Mouse (Mus musculus) small intestine, adult 2 months (tissue): ENCODE measurements at regions not wholly inside any gene's neighbourhood (a gene's known extent, or its start where the extent isn't known, plus 50 kb on each side); places are given as distances from the start of the nearest gene placed in this dataset.

Experiments used
- H3K27ac ChIP-seq: fragments of 200-500 bp; 2 replicates; pipeline ENCODE4 v1.5.1; 2012; ENCODE audit warnings: low read depth, low read length, control low read depth, inconsistent platforms; ENCODE audit not compliant: insufficient read depth
- H3K27me3 ChIP-seq: fragments of 200-500 bp; 2 replicates; pipeline ENCODE4 v1.6.1; 2012; ENCODE audit warnings: mild to moderate bottlenecking, moderate library complexity, low read length, inconsistent platforms; ENCODE audit not compliant: control insufficient read depth, insufficient read depth
- H3K36me3 ChIP-seq: fragments of 200-500 bp; 2 replicates; pipeline ENCODE4 v1.6.1; 2012; ENCODE audit warnings: mild to moderate bottlenecking, low read length, control low read depth, inconsistent platforms; ENCODE audit not compliant: control insufficient read depth, insufficient read depth
- H3K4me1 ChIP-seq: fragments of 200-500 bp; 2 replicates; pipeline ENCODE4 v1.6.1; 2012; ENCODE audit warnings: low read length, inconsistent platforms, mixed read lengths; ENCODE audit not compliant: control insufficient read depth, insufficient read depth, insufficient read length
- H3K4me3 ChIP-seq: fragments of 200-500 bp; 2 replicates; pipeline ENCODE4 v1.5.1; 2012; ENCODE audit warnings: low read depth, mild to moderate bottlenecking, control low read depth, inconsistent platforms, low read length, moderate library complexity
- CTCF ChIP-seq: fragments of 200-500 bp; IDR thresholded peaks from 2 replicates; pipeline ENCODE4 v1.5.1; 2012; ENCODE audit warnings: low read depth, mild to moderate bottlenecking, control low read depth, inconsistent platforms, low read length, moderate library complexity, mixed read lengths; ENCODE audit not compliant: insufficient replicate concordance, insufficient read length; ENCODE audit errors: extremely low read depth
- POLR2A ChIP-seq: fragments of 200-500 bp; IDR thresholded peaks from 2 replicates; pipeline ENCODE4 v1.6.1; 2012; ENCODE audit warnings: low read depth, mild to moderate bottlenecking, control low read depth, inconsistent platforms, low read length, moderate library complexity
- WGBS: fragments of 180-500 bp; shearing (Covaris S2); methylation state at CpG from one replicate; pipeline ENCODE4 v1.1.7; 2018; 5-methylcytosine and 5-hydroxymethylcytosine counted together

DNA sequence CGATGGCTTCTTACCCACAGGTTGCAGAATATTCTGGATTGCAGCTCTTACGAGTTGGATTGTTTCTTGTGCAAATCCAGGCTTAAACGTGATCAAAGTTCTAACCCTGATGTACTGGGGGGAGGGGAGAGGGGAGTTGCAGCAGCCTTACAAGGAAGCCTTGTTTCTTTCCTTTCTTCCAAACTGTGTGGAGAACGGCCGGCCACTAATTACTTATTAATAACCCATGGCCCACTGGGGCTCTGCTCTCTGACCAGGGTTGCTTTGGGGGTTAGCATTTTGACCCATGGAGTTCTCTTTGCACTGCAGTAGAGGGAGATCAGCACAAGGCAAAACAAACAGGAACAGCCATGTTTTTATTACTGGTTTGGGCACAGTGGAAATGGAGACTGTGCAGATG is 199.2 kb downstream of the Fam169b start:
- Histone ChIP-seq H3K27me3 (no peaks in the 10 kb centered on the region), H3K4me3 (no peak overlapping the region), H3K36me3 (no peaks in the 10 kb centered on the region), H3K4me1 (no peaks in the 10 kb centered on the region), H3K27ac (no peak overlapping the region)
- no peak for TF ChIP-seq POLR2A
- no peak for TF ChIP-seq CTCF
- WGBS, result 20% methylated on average over 5 of the region's 5 CpGs

DNA sequence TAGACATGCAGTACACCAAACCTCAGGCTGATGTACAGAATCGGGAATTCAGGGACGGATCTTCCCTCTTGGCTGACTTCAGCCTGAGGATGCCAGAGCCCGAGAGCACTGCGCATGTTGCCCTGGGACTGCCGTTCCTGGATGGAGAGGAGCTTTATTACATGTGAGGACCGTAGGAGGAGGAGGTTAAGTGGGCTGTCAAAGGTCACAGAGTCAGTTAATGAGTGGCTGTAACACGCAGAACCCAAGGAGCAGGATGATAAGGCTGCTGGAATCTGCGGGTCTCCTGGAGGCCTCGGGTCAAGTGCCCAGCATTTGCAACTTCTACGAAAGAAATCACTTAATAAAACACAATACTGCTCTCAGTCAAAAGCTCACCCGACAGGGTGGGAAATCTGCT is 197.3 kb downstream of the Fam169b start:
- no peak overlapping the region for H3K4me3 ChIP-seq
- H3K36me3 ChIP-seq, result no peaks in the 10 kb centered on the region
- TF ChIP-seq POLR2A, result no peak
- no peak for TF ChIP-seq CTCF
- no peaks in the 10 kb centered on the region for H3K4me1 ChIP-seq
- H3K27ac ChIP-seq, result no peak overlapping the region
- H3K27me3 ChIP-seq, result no peaks in the 10 kb centered on the region
- WGBS, result 40% methylated on average over 11 of the region's 11 CpGs

DNA sequence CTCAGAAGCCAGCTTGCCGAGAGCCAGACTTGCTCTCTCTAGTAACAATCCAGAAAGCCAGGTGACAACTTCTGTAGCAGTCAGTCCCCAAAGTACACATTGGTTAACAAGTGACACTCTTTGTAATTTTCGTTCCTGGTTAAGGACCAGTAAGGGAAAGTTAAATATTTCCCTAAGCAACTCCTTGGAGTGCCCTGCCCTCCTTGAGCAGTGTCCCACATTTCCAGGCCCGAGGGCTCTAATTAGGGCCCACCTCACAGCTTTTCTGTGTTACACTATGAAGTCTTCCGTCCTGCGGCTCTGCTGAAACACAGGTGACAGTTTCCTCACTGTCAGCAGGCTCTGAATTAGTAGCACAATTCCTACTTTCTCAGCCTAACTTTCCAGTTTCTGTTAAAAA is 194.9 kb downstream of the Fam169b start:
- WGBS, result 58% methylated on average over 5 of the region's 5 CpGs
- Histone ChIP-seq H3K36me3 (no peaks in the 10 kb centered on the region), H3K4me3 (no peak overlapping the region), H3K27ac (no peak overlapping the region), H3K4me1 (no peaks in the 10 kb centered on the region), H3K27me3 (no peaks in the 10 kb centered on the region)
- TF ChIP-seq CTCF (no peak), POLR2A (no peak)

DNA sequence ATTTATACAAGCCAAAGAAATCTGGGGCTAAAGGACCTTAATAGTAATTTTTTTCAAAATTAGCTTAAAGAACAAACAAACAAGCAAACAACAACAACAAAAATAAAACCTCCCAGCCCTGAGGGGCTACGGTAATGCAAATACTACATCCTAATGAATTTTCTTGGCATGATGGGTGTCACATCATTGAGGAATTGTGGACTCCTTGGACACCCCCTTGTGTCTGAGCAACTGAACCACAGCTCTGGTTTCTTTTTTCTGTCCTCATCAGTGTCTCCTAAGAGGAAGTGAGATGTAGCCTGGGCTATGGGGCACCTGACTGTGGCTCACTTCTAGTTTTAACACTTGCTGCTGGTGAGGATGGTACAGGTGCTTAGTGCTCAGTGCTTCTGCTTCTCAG is 184.2 kb downstream of the Fam169b start:
- 88% methylated on average over 1 of the region's 1 CpGs for WGBS
- no peaks in the 10 kb centered on the region for H3K4me1 ChIP-seq
- no peak for TF ChIP-seq POLR2A
- no peak for TF ChIP-seq CTCF
- no peak overlapping the region for H3K27ac ChIP-seq
- H3K27me3 ChIP-seq, result no peaks in the 10 kb centered on the region
- no peaks in the 10 kb centered on the region for H3K36me3 ChIP-seq
- no peak overlapping the region for H3K4me3 ChIP-seq

DNA sequence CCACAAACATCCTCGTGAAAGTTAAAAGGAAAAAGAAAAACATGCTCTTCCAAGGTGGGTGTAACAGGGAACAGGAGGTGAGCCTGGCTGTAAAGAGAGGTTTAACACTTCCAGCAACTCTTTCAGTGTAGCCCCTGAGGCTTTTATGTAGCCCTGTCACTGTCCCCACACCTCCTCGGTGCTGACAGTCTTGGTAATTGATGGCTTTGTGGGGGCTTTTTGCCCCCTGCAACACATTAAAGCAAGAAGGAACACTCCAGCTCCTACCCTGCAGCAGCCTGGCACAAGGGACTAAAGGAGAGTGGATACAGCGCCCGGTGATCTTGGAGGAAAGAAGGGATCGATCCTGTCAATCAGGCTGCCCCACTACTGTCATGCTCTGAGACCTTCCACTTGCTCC is 181.8 kb downstream of the Fam169b start:
- TF ChIP-seq CTCF (no peak), POLR2A (no peak)
- Histone ChIP-seq H3K27me3 (no peaks in the 10 kb centered on the region), H3K4me3 (no peak overlapping the region), H3K27ac (no peak overlapping the region), H3K36me3 (no peaks in the 10 kb centered on the region), H3K4me1 (no peaks in the 10 kb centered on the region)
- 48% methylated on average over 5 of the region's 5 CpGs for WGBS

DNA sequence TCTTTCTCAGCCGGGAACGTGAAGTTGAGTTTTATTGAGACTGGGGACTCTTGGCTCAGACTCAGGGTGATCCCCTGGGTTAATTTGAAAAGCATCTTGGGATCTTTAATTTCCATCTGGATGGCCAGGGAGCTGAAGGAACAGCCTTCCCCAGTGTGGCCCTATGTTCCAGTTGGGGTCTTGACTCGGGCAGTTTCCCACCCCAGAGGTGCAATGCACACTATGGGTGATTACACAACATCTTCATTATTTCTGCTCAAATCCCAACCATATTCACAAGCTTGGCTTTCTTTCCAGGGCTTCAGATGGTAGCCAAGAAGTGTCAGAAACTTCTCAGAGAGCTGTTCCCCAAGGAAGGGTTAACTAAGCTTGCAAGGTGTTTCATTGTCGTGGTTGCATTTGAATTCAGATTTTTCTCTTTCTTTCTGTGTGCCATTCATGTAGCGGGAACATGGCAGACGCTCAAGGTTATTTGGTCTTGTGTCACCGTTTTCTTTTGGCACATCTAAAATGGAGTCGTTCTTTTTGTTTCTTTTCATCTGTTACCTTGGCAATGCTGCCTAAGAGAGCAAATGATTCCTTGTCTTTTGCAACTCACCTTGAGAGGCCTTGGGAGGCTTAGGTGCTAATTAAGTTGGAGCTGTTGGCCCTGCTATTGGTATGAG is 179.5 kb downstream of the Fam169b start:
- no peak for TF ChIP-seq POLR2A
- H3K27ac ChIP-seq, result no peak overlapping the region
- H3K27me3 ChIP-seq, result no peaks in the 10 kb centered on the region
- WGBS, result 90% methylated on average over 8 of the region's 8 CpGs
- H3K4me1 ChIP-seq, result no peaks in the 10 kb centered on the region
- H3K4me3 ChIP-seq, result no peak overlapping the region
- H3K36me3 ChIP-seq, result no peaks in the 10 kb centered on the region

DNA sequence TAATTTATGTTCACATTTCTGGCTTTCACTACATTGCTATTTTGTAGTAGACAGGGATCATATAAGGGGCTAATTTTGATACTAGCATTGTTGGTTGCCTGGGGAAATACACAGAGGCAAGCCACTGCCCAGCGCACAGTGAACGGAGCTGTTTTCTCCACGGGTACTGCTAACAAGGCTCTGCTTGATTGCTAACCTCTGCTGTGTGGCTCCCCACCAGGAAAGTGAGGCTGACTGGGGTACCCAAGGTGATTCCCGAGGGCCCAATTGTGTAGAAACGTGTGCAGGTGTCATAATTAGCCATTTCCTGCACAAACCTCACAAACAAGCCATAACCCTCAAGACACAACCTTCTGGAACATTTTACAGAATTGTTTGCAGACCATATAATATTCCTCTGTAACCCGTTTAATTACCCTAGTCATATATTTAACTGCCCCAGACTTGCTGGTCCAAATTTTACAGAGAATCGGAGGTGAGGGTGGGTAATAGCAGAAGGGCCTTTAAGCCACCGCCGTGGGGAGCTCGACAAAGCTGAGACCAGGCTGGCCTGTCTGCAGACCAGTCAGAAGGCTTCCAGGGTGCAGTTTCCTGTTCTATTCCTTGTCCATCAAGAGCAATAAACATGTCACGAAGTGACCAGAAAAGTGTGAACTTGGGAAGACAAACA is 170.9 kb downstream of the Fam169b start:
- Histone ChIP-seq H3K36me3 (no peaks in the 10 kb centered on the region), H3K27me3 (no peaks in the 10 kb centered on the region), H3K4me1 (no peaks in the 10 kb centered on the region), H3K4me3 (no peak overlapping the region), H3K27ac (no peak overlapping the region)
- 46% methylated on average over 11 of the region's 11 CpGs for WGBS
- TF ChIP-seq CTCF (no peak), POLR2A (no peak)
